Mouse (Mus musculus) cortical plate, adult 2 months (tissue): Measurements from ENCODE around the gene Cox15. TPM values are rescaled to one million over a fixed set of nuclear protein-coding genes. Genes with fewer than 3 reads are reported as not detected.
A peak's percentile ranks its signal among the peaks of the same experiment; 100 is the strongest.

Experiments
- H3K27ac ChIP-seq: fragments of 200-500 bp; 2 replicates; pipeline ENCODE4 v1.5.1; 2012; ENCODE audit warnings: low read length, control low read depth, inconsistent platforms; ENCODE audit not compliant: insufficient read depth
- H3K4me1 ChIP-seq: fragments of 200-500 bp; 2 replicates; pipeline ENCODE4 v1.6.1; 2011; ENCODE audit warnings: low read length; ENCODE audit not compliant: control insufficient read depth, insufficient read depth
- H3K4me3 ChIP-seq: fragments of 200-500 bp; 2 replicates; pipeline ENCODE4 v1.5.1; 2011; ENCODE audit warnings: mild to moderate bottlenecking, low read length, control low read depth; ENCODE audit not compliant: insufficient read depth
- CTCF ChIP-seq: fragments of 200-500 bp; IDR thresholded peaks from 2 replicates; pipeline ENCODE4 v1.5.1; 2011; ENCODE audit warnings: mild to moderate bottlenecking, control low read depth, low read length; ENCODE audit not compliant: insufficient read depth; ENCODE audit errors: extremely low read depth
- POLR2A ChIP-seq: fragments of 200-500 bp; IDR thresholded peaks from 2 replicates; pipeline ENCODE4 v1.6.1; 2011; ENCODE audit warnings: mild to moderate bottlenecking, low read length, control low read depth; ENCODE audit not compliant: insufficient read depth; ENCODE audit errors: extremely low read depth
- polyA plus RNA-seq: library from polyadenylated mRNA; depleted of rRNA; stranded (reverse); fragments of >200 nt; gene quantifications from 2 replicates; pipeline ENCODE4 v1.2.3, GENCODE M21; 2012

Gene Cox15
- polyA plus RNA-seq, 1 experiment = 15.1 TPM

DNA sequence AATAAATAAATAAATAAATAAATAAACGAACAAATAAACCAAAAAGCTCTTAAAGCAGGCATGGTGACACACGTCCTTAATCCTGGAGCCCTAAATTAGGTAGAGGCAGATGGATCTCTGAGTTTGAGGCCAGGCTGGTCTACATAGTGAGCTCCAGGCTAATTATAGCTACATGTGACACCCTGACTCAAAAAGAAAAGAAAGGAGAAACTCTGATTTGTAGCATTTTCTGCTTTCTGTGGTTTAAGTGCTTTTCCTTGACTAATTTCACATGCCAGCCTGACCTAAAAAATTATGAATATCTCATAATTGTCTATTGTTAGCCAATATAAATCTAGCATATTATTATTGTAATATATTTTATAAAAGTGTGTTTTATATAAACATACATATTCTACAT, 9.6 kb upstream of the Cox15 start:
- TF ChIP-seq POLR2A = no peak
- TF ChIP-seq CTCF = no peak
- H3K4me1 ChIP-seq = no peaks in the 10 kb centered on the region
- no peak overlapping the region for H3K27ac ChIP-seq
- H3K4me3 ChIP-seq = no peak overlapping the region

- no peak for TF ChIP-seq CTCF
- TF ChIP-seq POLR2A = no peak
- Histone ChIP-seq H3K4me3 (no peak overlapping the region), H3K4me1 (no peaks in the 10 kb centered on the region), H3K27ac (no peak overlapping the region)
Measured at GRCm38 (mm10) chr19:43761543-43762256, 8.9 kb upstream of the Cox15 start.

- H3K4me3 ChIP-seq = no peak overlapping the region
- H3K4me1 ChIP-seq = no peaks in the 10 kb centered on the region
- H3K27ac ChIP-seq = no peak overlapping the region
- TF ChIP-seq POLR2A = no peak
- peak; percentile 59 for TF ChIP-seq CTCF
Measured at GRCm38 (mm10) chr19:43760504-43760903, 7.7 kb upstream of the Cox15 start.

DNA sequence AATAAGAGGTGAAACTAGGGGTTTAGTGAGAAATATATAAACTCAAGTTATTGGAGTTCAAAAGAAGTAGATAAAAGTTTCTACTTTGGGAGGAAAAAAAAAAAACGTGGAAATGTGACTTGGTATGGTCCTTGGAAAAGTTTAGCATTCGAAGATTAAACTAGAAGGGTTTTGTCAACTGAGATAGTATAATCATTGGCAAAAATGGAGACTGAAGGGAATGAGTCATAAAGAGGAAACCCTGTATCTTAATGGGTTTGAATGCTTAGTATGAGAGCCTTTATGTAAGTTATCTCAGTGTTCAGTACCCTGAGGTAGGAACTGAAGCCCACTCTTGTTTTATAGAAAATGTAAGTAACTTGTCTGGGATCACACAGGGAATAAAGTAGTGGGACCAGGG, 2.1 kb upstream of the Cox15 start:
- Histone ChIP-seq H3K4me1 (peaks cover 4% of the 10 kb centered on the region), H3K4me3 (no peak overlapping the region), H3K27ac (no peak overlapping the region)
- TF ChIP-seq CTCF (no peak), POLR2A (no peak)

DNA sequence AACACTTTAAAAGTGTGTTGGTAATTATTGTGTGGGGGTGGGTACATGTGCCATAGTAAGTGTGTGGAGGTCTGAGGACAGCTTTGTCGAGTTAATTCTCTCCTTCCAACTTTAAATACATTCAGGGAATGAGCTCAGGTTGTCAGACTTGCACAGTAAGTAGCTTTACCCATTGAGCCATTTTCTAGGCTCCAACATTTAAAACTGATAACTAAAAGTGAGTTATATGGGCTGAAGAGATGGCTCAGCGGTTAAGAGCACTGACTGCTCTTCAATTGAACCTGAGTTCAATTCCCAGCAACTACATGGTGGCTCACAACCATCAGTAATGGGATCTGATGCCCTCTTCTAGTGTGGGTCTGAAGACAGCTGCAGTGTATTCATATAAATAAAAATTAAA, 1.4 kb upstream of the Cox15 start:
- no peak overlapping the region for H3K4me3 ChIP-seq
- TF ChIP-seq CTCF (no peak), POLR2A (no peak)
- H3K4me1 ChIP-seq = peaks cover 4% of the 10 kb centered on the region
- H3K27ac ChIP-seq = no peak overlapping the region

- peaks cover 4% of the 10 kb centered on the region for H3K4me1 ChIP-seq
- TF ChIP-seq CTCF (peak; percentile 49), POLR2A (no peak)
- H3K4me3 ChIP-seq = peak overlapping the region; percentile 50
- 0 out of 2 replicates have a peak overlapping the region, but pooled peaks have one; percentile 84 for H3K27ac ChIP-seq
Measured at GRCm38 (mm10) chr19:43753226-43753835, 531 bp upstream of the Cox15 start.

DNA sequence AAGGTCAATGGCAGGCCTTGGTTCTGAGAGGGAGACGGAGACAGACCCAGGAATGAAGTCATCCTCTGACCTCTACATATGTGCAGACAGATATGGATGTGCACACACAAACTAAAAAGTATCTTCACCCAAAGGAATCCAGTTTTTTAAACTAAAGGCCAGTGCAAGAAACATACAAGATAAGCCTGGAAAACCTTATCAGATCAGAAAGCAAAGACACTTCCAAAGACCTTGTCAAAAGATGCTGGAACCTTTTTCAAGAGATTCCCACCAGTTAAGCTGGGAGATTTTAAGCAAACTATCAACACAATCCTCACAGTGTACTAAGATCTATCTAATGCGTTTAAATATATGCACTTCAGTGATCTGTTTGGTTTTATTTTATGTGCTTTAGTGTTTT, 2.8 kb downstream of the Cox15 start:
- no peak for TF ChIP-seq CTCF
- no peak for TF ChIP-seq POLR2A
- Histone ChIP-seq H3K4me1 (peaks cover 4% of the 10 kb centered on the region), H3K4me3 (no peak overlapping the region), H3K27ac (no peak overlapping the region)

DNA sequence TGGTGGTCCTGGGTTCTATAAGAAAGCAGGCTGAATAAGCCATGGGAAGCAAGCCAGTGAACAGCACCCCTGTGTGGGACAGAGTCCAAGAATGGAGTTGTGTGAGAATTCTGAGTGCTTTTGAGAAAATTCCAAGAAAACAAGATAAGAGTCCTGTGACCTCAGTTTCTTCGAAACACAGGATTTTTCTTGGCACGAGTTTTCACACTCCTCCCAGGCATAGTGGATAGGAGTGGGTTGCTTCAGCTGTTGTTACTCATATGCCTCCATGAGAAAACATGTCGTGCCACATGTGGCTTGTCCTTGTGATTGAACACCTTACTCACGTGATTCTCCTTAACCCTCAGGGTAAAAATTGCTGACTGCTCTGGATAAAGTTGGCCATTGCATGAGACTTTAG, 4.9 kb downstream of the Cox15 start:
- Histone ChIP-seq H3K4me3 (no peak overlapping the region), H3K27ac (no peak overlapping the region), H3K4me1 (peaks cover 4% of the 10 kb centered on the region)
- TF ChIP-seq POLR2A (no peak), CTCF (no peak)

GRCm38 (mm10) chr19:43745740-43746139, 7.1 kb downstream of the Cox15 start:
- TF ChIP-seq CTCF (no peak), POLR2A (no peak)
- H3K27ac ChIP-seq = no peak overlapping the region
- H3K4me1 ChIP-seq = no peaks in the 10 kb centered on the region
- H3K4me3 ChIP-seq = no peak overlapping the region

GRCm38 (mm10) chr19:43743401-43743800, 9.4 kb downstream of the Cox15 start:
- H3K4me3 ChIP-seq = no peak overlapping the region
- no peaks in the 10 kb centered on the region for H3K4me1 ChIP-seq
- H3K27ac ChIP-seq = no peak overlapping the region
- TF ChIP-seq CTCF (no peak), POLR2A (no peak)
